Mouse (Mus musculus): ENCODE measurements around the gene Mfap5.
"Not testable (repeated sequence)": the region's sequence is repeated elsewhere in the genome, so short reads cannot be mapped to it uniquely, and the experiment has no call there.

GRCm38 (mm10) chr6:122471461-122471860 lies 34.2 kb upstream of the Mfap5 start:
- TF ChIP-seq POLR2A (IDR thresholded peaks at IDR 0.05; ENCODE audit: control insufficient read depth, low read depth, low read length); CTCF (IDR thresholded peaks at IDR 0.05; ENCODE audit: control insufficient read depth, insufficient read depth, insufficient replicate concordance, low read depth, low read length): not testable (repeated sequence)

All from testis, adult 2 months (tissue).